Comparison of ENCODE assay signal across 8 mouse cellular contexts in genomic region chr11:100692164-100692616, GRCm38 (mm10). TPM values are rescaled to one million over a fixed set of nuclear protein-coding genes. Genes with fewer than 3 reads are reported as not detected.
A peak's percentile ranks its signal among the peaks of the same experiment; 100 is the strongest.
DNase-seq lines count a peak whose midpoint lies in the region; ATAC-seq and TF ChIP-seq lines count a peak whose summit lies in the region.

Gene Zfp385c (minus strand): TSS chr11:100692455.

- no peak for TF ChIP-seq CTCF in left cerebral cortex, adult 2 months (IDR thresholded peaks at IDR 0.05)

- no peak within 1 kb of the TSS for H3K27ac ChIP-seq in left cerebral cortex, adult 2 months
- H3K27ac ChIP-seq in forebrain, embryonic 10.5 days = no peak within 1 kb of the TSS
- no peak within 1 kb of the TSS for H3K27ac ChIP-seq in limb, embryonic 10.5 days
- no peak within 1 kb of the TSS for H3K27ac ChIP-seq in neural tube, embryonic 15.5 days (replicated peaks)

- ATAC-seq in neural tube, embryonic 15.5 days (ENCODE audit: low FRiP score) = no peak

- peak within 1 kb of the TSS; percentile 57 for H3K4me2 ChIP-seq in neural tube, embryonic 15.5 days

- peaks cover 43% of the 10 kb centered on the region for H3K27me3 ChIP-seq in forebrain, embryonic 10.5 days (ENCODE audit: poor library complexity, severe bottlenecking)
- peaks cover 43% of the 10 kb centered on the region for H3K27me3 ChIP-seq in limb, embryonic 10.5 days (ENCODE audit: low read depth, poor library complexity, severe bottlenecking)
- peaks cover 32% of the 10 kb centered on the region for H3K27me3 ChIP-seq in neural tube, embryonic 15.5 days (replicated peaks)

- H3K9me3 ChIP-seq in forebrain, embryonic 10.5 days = no peaks in the 10 kb centered on the region
- H3K9me3 ChIP-seq in limb, embryonic 10.5 days (replicated peaks) = no peaks in the 10 kb centered on the region
- no peaks in the 10 kb centered on the region for H3K9me3 ChIP-seq in neural tube, embryonic 15.5 days (replicated peaks)

- 0 out of 2 replicates have a peak within 1 kb of the TSS, but pooled peaks have one; percentile 5 for H3K4me3 ChIP-seq in left cerebral cortex, adult 2 months
- peak within 1 kb of the TSS; percentile 42 for H3K4me3 ChIP-seq in forebrain, embryonic 10.5 days
- H3K4me3 ChIP-seq in limb, embryonic 10.5 days = peak within 1 kb of the TSS; percentile 45
- peak within 1 kb of the TSS; percentile 27 for H3K4me3 ChIP-seq in neural tube, embryonic 15.5 days (replicated peaks)

- intact Hi-C loops in left cerebral cortex, adult 2 months (cut with DNase I) = loop anchor here (5.0 kb wide), 1 partner anchor 50 kb away; no protein-coding TSS in a partner anchor
- intact Hi-C loops in left cerebral cortex, postnatal 14 days (cut with DNase I) = no loop called here
- intact Hi-C loops in left cerebral cortex, postnatal 25 days (cut with DNase I) = no loop called here

- H3K36me3 ChIP-seq in forebrain, embryonic 10.5 days (replicated peaks) = no peaks in the 10 kb centered on the region
- H3K36me3 ChIP-seq in limb, embryonic 10.5 days = no peaks in the 10 kb centered on the region
- H3K36me3 ChIP-seq in neural tube, embryonic 15.5 days = no peaks in the 10 kb centered on the region

- no peak for DNase-seq in left cerebral cortex, adult 2 months (ENCODE audit: extremely low spot score in 1 of 2, low spot score in 2 of 2)
- no peak for DNase-seq in left cerebral cortex, postnatal 14 days (ENCODE audit: low spot score in 2 of 2)
- DNase-seq in forebrain, embryonic 10.5 days (ENCODE audit: extremely low spot score, low spot score) = no peak
- peak; percentile 54 for DNase-seq in limb, embryonic 10.5 days (ENCODE audit: low spot score)
- DNase-seq in left cerebral cortex, postnatal 25 days (ENCODE audit: low spot score in 2 of 2) = no peak
- no peak for DNase-seq in urinary bladder, adult 2 months (ENCODE audit: low spot score)
- DNase-seq in right cerebral cortex, adult 18-20 months = no peak

- H3K4me1 ChIP-seq in forebrain, embryonic 10.5 days = peaks cover 19% of the 10 kb centered on the region
- H3K4me1 ChIP-seq in limb, embryonic 10.5 days = peaks cover 20% of the 10 kb centered on the region
- H3K4me1 ChIP-seq in neural tube, embryonic 15.5 days = peaks cover 10% of the 10 kb centered on the region

- peak within 1 kb of the TSS; percentile 30; the same call in 1 of the 2 replicates for H3K9ac ChIP-seq in neural tube, embryonic 15.5 days (replicated peaks)

- WGBS in forebrain, embryonic 10.5 days = 2% methylated on average over 23 of the region's 23 CpGs
- 2% methylated on average over 23 of the region's 23 CpGs for WGBS in limb, embryonic 10.5 days
- WGBS in neural tube, embryonic 15.5 days = 1% methylated on average over 23 of the region's 23 CpGs

RNA-seq across cellular contexts. Expression of gene Zfp385c, which starts in this region (rescaled TPM):
- total RNA-seq in left cerebral cortex, adult 2 months (2021) = under 1 TPM; 0.16 to 0.26 TPM
- total RNA-seq in left cerebral cortex, postnatal 14 days (2021) = under 1 TPM; 0.19 to 0.33 TPM
- polyA plus RNA-seq in forebrain, embryonic 10.5 days (2016; fragmentation: Nextera tagmentation; extraction: Ambion mirVana) = 0.28 and 0.41 TPM in 2 replicates
- 0.15 and 0.16 TPM in 2 replicates for polyA plus RNA-seq in limb, embryonic 10.5 days (2016; fragmentation: Nextera tagmentation; extraction: Ambion mirVana)
- polyA plus RNA-seq in neural tube, embryonic 15.5 days (2015; fragmentation: Nextera tagmentation; extraction: Ambion mirVana) = 0.77 TPM in 2 replicates
- under 1 TPM; 0.16 to 0.30 TPM for total RNA-seq in left cerebral cortex, postnatal 25 days (2021)
- 0.54 and 0.65 TPM in 2 replicates for polyA plus RNA-seq in urinary bladder, adult 2 months (2012; rRNA removed)

Comparison
In these comparisons a context has a peak if more than half of its experiments do, and no peak if none do; other contexts are left out.
1. Peak in DNase-seq and H3K4me3 ChIP-seq in limb, embryonic 10.5 days; RNA of the gene not detected or under 1 TPM.